Mouse (Mus musculus): Measurements from ENCODE around the gene Ebf1.

Ebf1 gene

GRCm38 (mm10) chr11:44881056-44881683, 264.1 kb downstream of the Ebf1 start:
- TF ChIP-seq GATA4 (IDR thresholded peaks at IDR 0.05; ENCODE audit: insufficient replicate concordance, low read length): no peak

GRCm38 (mm10) chr11:44882476-44882970, 265.4 kb downstream of the Ebf1 start:
- no peak for TF ChIP-seq GATA4 (IDR thresholded peaks at IDR 0.05; ENCODE audit: insufficient replicate concordance, low read length)

- TF ChIP-seq GATA4 (IDR thresholded peaks at IDR 0.05; ENCODE audit: insufficient replicate concordance, low read length): no peak
Measured at GRCm38 (mm10) chr11:44884337-44884736, 267.2 kb downstream of the Ebf1 start.

- no peak for TF ChIP-seq GATA4 (IDR thresholded peaks at IDR 0.05; ENCODE audit: insufficient replicate concordance, low read length)
Measured at GRCm38 (mm10) chr11:44886897-44887296, 269.8 kb downstream of the Ebf1 start.

GRCm38 (mm10) chr11:44887691-44888090, 270.6 kb downstream of the Ebf1 start:
- no peak for TF ChIP-seq GATA4 (IDR thresholded peaks at IDR 0.05; ENCODE audit: insufficient replicate concordance, low read length)

- no peak for TF ChIP-seq GATA4 (IDR thresholded peaks at IDR 0.05; ENCODE audit: insufficient replicate concordance, low read length)
Measured at GRCm38 (mm10) chr11:44888390-44888789, 271.3 kb downstream of the Ebf1 start.

- TF ChIP-seq GATA4 (IDR thresholded peaks at IDR 0.05; ENCODE audit: insufficient replicate concordance, low read length): no peak
Measured at GRCm38 (mm10) chr11:44892814-44893521, 275.9 kb downstream of the Ebf1 start.

GRCm38 (mm10) chr11:44893986-44894385, 276.9 kb downstream of the Ebf1 start:
- no peak for TF ChIP-seq GATA4 (IDR thresholded peaks at IDR 0.05; ENCODE audit: insufficient replicate concordance, low read length)

GRCm38 (mm10) chr11:44894798-44895197, 277.7 kb downstream of the Ebf1 start:
- TF ChIP-seq GATA4 (IDR thresholded peaks at IDR 0.05; ENCODE audit: insufficient replicate concordance, low read length): no peak

GRCm38 (mm10) chr11:44895893-44896292, 278.8 kb downstream of the Ebf1 start:
- TF ChIP-seq GATA4 (IDR thresholded peaks at IDR 0.05; ENCODE audit: insufficient replicate concordance, low read length): no peak

GRCm38 (mm10) chr11:44897140-44897665, 280.1 kb downstream of the Ebf1 start:
- peak; percentile 64; the same call in 1 of the 2 replicates for TF ChIP-seq GATA4 (IDR thresholded peaks at IDR 0.05; ENCODE audit: insufficient replicate concordance, low read length)

GRCm38 (mm10) chr11:44899554-44899953, 282.4 kb downstream of the Ebf1 start:
- no peak for TF ChIP-seq GATA4 (IDR thresholded peaks at IDR 0.05; ENCODE audit: insufficient replicate concordance, low read length)

GRCm38 (mm10) chr11:44899965-44900364, 282.8 kb downstream of the Ebf1 start:
- no peak for TF ChIP-seq GATA4 (IDR thresholded peaks at IDR 0.05; ENCODE audit: insufficient replicate concordance, low read length)

- TF ChIP-seq GATA4 (IDR thresholded peaks at IDR 0.05; ENCODE audit: insufficient replicate concordance, low read length): no peak
Measured at GRCm38 (mm10) chr11:44900496-44900895, 283.4 kb downstream of the Ebf1 start.

GRCm38 (mm10) chr11:44901715-44902114, 284.6 kb downstream of the Ebf1 start:
- TF ChIP-seq GATA4 (IDR thresholded peaks at IDR 0.05; ENCODE audit: insufficient replicate concordance, low read length): no peak

- no peak for TF ChIP-seq GATA4 (IDR thresholded peaks at IDR 0.05; ENCODE audit: insufficient replicate concordance, low read length)
Measured at GRCm38 (mm10) chr11:44902165-44902564, 285.0 kb downstream of the Ebf1 start.
